Mouse (Mus musculus) heart, embryonic 14.5 days (tissue): ENCODE measurements around the gene Sgms2. TPM values are rescaled to one million over a fixed set of nuclear protein-coding genes. Genes with fewer than 3 reads are reported as not detected.
A peak's percentile ranks its signal among the peaks of the same experiment; 100 is the strongest.

ENCODE experiments used
- ATAC-seq: fragments of 200-750 bp; cut with Nextera tagmentation; 2 replicates; pipeline ENCODE4 v1.8.0; 2017; ENCODE audit warnings: low read depth, moderate TSS enrichment; ENCODE audit not compliant: insufficient number of reproducible peaks, insufficient read depth, low FRiP score
- H3K27ac ChIP-seq, 2 experiments: fragments of 200-500 bp in 1 of 2; fragments of 300-500 bp in 1 of 2; sonication (generic) in 1 of 2; replicated peaks in 1 of 2; 2 replicates each; pipeline ENCODE4 v1.5.1; 2012 to 2014; ENCODE audit warnings: low read depth in 2 of 2, low read length in 2 of 2, control low read depth in 1 of 2, mild to moderate bottlenecking in 1 of 2, mixed read lengths in 1 of 2; ENCODE audit not compliant: control insufficient read depth in 1 of 2, insufficient read depth in 1 of 2
- H3K27me3 ChIP-seq: fragments of 300-500 bp; sonication (generic); 2 replicates; pipeline ENCODE4 v1.6.1; 2014; ENCODE audit warnings: mild to moderate bottlenecking, low read length, control low read depth; ENCODE audit not compliant: control insufficient read depth, insufficient read depth
- H3K36me3 ChIP-seq: fragments of 300-500 bp; sonication (generic); 2 replicates; pipeline ENCODE4 v1.6.1; 2014; ENCODE audit warnings: mild to moderate bottlenecking, control low read depth, low read length, mixed read lengths; ENCODE audit not compliant: control insufficient read depth, insufficient read depth
- H3K4me1 ChIP-seq, 2 experiments: fragments of 200-500 bp in 1 of 2; fragments of 300-500 bp in 1 of 2; sonication (generic) in 1 of 2; 2 replicates each; pipeline ENCODE4 v1.6.1; 2012 to 2014; ENCODE audit warnings: low read length in 2 of 2, control low read depth in 1 of 2, mixed read lengths in 1 of 2; ENCODE audit not compliant: control insufficient read depth in 2 of 2, insufficient read depth in 2 of 2
- H3K4me2 ChIP-seq: fragments of 300-500 bp; sonication (generic); 2 replicates; pipeline ENCODE4 v1.6.1; 2014; ENCODE audit warnings: mild to moderate bottlenecking, low read length
- H3K4me3 ChIP-seq, 2 experiments: fragments of 200-500 bp in 1 of 2; fragments of 300-500 bp in 1 of 2; sonication (generic) in 1 of 2; 2 replicates each; pipeline ENCODE4 v1.5.1; 2012 to 2014; ENCODE audit warnings: low read length in 2 of 2, mild to moderate bottlenecking in 2 of 2, control low read depth in 1 of 2, low read depth in 1 of 2, moderate library complexity in 1 of 2; ENCODE audit not compliant: control insufficient read depth in 1 of 2, insufficient read depth in 1 of 2
- H3K9ac ChIP-seq: fragments of 300-500 bp; sonication (generic); 2 replicates; pipeline ENCODE4 v1.6.1; 2014; ENCODE audit warnings: mild to moderate bottlenecking, low read length
- H3K9me3 ChIP-seq: fragments of 300-500 bp; sonication (generic); 2 replicates; pipeline ENCODE4 v1.6.1; 2016; ENCODE audit warnings: low read length, control low read depth; ENCODE audit not compliant: control insufficient read depth
- WGBS: fragments of 180-500 bp; shearing (Covaris S2); extraction: QIAGEN DNeasy Blood & Tissue Kit; methylation state at CpG from one replicate; pipeline ENCODE4 v1.1.7; 2014; 5-methylcytosine and 5-hydroxymethylcytosine counted together
- polyA plus RNA-seq: library from polyadenylated mRNA; unstranded; fragments of >200 nt; fragmentation: Nextera tagmentation; extraction: Ambion mirVana; gene quantifications from 2 replicates; pipeline ENCODE4 v1.2.1, GENCODE M21; 2014

Sgms2 gene
- polyA plus RNA-seq, 1 experiment from 2014 or later = 0.65 TPM

DNA sequence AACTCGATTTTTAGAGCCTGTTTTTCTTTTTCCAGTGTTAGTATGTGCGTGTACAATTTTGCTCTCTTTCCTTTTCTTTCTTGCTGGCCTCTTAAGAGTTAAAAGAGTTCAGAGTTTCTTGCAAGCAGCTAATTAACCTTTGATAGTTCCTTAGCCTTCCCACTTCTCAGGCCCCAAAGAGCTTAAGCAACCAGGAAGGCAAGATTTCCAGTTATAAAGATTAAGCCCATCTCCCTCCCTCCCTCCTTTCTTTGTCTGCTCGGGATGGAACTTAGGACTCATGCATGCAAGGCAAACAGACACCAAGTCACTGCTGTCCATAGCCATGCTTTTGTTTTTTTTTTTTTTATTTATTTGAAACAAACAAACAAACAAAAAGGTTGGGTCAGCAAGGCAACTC, 198.3 kb downstream of the Sgms2 start:
- Histone ChIP-seq H3K4me3 (no peak overlapping the region), H3K27me3 (no peaks in the 10 kb centered on the region), H3K4me2 (no peak overlapping the region), H3K4me1 (peaks cover 7 to 12% of the 10 kb centered on the region in 2 experiments), H3K27ac (no peak overlapping the region), H3K9me3 (no peaks in the 10 kb centered on the region), H3K36me3 (peaks cover 29% of the 10 kb centered on the region), H3K9ac (no peak overlapping the region)
- no peak for ATAC-seq
- 75% methylated on average over 3 of the region's 3 CpGs for WGBS

DNA sequence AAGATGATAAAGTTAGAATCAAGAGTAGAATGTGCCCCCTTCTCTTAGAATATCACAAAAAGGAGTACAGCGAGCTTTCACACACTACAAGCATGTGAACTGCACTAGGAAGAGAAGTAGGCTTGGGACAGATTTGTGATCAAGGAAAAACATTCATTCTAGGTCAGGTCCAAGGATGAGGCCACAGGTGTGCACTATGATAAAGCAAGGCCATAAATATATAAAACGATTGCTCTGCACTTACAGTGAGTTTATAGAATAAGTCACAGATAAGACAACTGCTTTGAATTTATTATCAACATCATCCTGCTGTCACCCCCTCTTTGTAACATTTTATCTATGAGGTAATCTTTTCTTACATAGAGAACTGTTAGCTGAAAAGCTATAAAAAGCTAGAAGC, 198.9 kb downstream of the Sgms2 start:
- Histone ChIP-seq H3K4me2 (no peak overlapping the region), H3K4me1 (peaks cover 7 to 12% of the 10 kb centered on the region in 2 experiments), H3K9ac (no peak overlapping the region), H3K9me3 (no peaks in the 10 kb centered on the region), H3K4me3 (no peak overlapping the region), H3K27me3 (no peaks in the 10 kb centered on the region), H3K27ac (no peak overlapping the region), H3K36me3 (peaks cover 22% of the 10 kb centered on the region; the same call in 1 of the 2 replicates)
- ATAC-seq = no peak
- 82% methylated on average over 2 of the region's 2 CpGs for WGBS

DNA sequence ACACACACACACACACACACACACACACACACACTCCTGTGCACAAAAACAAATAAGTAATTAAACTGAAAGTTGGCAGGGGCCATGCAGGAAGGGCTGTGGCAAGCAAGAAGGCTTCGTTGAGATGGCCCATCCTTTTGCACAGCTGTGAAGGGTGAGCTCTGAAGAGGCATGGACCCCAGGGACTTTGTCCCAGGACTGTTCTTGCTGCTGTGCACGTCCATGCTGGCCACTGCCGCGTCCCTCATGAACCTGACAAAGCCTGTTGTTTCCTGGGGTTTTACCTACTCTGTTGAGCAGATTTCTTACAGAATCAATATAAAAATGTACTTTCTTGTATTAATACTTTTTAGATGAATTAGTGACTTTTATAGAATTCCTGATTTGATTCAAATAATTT, 199.3 kb downstream of the Sgms2 start:
- WGBS = 82% methylated on average over 4 of the region's 4 CpGs
- H3K36me3 ChIP-seq = peaks cover 20% of the 10 kb centered on the region; the same call in 1 of the 2 replicates

DNA sequence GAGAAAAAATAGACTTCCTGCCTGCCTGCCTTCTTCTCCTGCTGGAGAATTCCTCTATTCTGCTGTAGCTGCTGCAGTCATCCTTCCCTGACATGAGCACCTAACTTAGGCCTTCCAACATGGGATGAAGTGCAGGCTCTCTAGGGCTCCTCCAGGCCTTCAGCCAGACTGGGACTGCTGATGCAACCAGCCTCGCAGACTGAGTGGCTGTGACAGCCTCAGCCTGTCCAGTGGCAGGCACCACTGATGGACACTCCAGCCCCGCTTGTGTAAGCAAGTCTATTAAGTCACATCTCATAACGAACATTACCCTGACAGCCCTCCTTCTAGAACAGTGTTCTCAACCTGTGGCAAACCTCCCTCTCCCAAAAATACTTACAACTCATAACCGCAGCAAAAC, 217.1 kb downstream of the Sgms2 start:
- H3K4me1 ChIP-seq = peaks cover 7 to 21% of the 10 kb centered on the region in 2 experiments; a peak in 3 of 4 replicates
- H3K4me3 ChIP-seq = no peak overlapping the region
- H3K36me3 ChIP-seq = no peaks in the 10 kb centered on the region
- no peak overlapping the region for H3K9ac ChIP-seq
- no peaks in the 10 kb centered on the region for H3K9me3 ChIP-seq
- 82% methylated on average over 4 of the region's 4 CpGs for WGBS
- no peak overlapping the region for H3K27ac ChIP-seq
- no peaks in the 10 kb centered on the region for H3K27me3 ChIP-seq
- no peak for ATAC-seq
- no peak overlapping the region for H3K4me2 ChIP-seq

More for the DNA sequence above, 199.3 kb downstream of the Sgms2 start:
- Histone ChIP-seq H3K27me3 (no peaks in the 10 kb centered on the region), H3K4me1 (peaks cover 7 to 12% of the 10 kb centered on the region in 2 experiments), H3K27ac (no peak overlapping the region), H3K4me2 (no peak overlapping the region), H3K4me3 (no peak overlapping the region), H3K9ac (no peak overlapping the region), H3K9me3 (no peaks in the 10 kb centered on the region)
- ATAC-seq = no peak

DNA sequence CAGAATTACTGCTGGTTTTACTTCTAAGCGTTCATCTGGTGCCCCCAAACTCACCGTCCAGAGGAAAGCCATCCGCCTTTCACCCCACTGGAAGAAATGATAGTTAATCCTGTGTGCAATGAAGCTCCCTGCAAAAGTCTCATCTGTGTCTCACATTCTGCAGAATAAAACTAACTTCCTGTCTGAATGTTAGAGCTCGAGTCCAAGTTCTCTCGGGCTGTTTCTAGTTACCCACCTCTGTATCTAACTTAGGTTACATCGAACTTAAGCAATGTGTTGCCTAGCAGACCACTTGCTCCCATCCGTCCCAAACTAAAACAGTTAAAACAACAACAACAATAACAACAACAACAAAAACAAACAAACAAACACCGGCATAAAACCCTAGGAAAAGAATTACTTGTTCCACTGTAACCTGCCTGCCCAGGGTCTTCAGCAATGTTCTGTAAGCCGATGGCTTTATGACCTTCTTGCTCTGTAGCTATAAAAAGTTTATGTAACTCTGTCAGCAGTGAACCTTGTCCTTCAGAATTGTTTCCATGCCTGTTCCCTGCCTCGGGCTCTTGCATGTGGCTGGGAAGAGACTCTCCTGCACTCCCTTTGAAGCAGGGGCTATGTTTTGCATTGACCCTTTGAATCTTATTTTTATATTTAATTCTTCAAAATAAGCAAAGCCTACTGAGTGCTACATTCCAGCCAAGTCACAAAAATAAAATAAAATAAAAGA, 218.7 kb downstream of the Sgms2 start:
- no peak for ATAC-seq
- H3K27ac ChIP-seq = peak overlapping the region; percentile 17 to 90

DNA sequence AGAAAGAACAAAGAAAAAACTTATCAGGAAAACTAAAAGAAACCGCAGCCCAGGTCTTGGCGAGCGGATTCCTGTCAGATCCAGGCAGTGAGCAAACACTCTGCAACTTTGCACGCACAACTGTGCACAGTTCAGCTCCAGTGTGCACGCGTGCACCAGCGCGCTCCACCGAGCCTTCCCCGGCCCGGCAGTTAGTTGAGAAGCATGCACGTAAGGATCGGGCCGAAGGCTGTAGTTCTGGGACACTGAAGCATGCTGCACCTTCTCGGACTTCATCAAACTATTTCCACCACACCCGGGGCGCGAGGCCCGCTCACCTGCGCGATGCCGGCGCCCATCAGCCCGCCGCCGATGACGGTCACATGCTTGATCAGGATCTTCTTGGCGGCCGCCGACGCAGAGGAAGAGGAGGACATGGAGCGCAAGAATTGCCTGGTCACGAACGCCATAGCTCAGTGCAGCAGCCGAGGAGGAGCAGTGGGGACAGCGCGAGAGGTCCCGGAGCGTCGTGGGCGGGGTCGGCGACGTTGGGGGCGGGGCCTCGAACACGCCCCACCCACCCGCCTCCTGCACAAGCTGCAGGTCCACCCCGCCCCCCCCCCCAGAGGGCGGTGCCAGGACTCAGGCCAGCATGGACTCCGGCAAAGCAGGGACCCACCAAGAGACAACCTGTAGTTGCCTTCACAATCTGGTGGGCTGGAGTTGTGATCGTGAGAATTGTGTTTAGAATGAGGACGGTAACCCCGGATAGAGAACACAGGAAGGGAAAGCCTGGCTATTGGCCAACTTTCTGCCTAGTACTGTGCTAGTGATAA, 219.4 kb downstream of the Sgms2 start, which contains the start of gene Hadh:
TSS of gene Hadh (minus strand) at position 543 of the 815 bp plus-strand sequence.
- peaks cover 11 to 38% of the 10 kb centered on the region in 2 experiments for H3K4me1 ChIP-seq
- peak within 1 kb of the TSS; percentile 90 for H3K9ac ChIP-seq
- peak within 1 kb of the TSS; percentile 85 to 90 for H3K27ac ChIP-seq
- WGBS = under 1% methylated on average over 52 of the region's 54 CpGs
- H3K9me3 ChIP-seq = no peaks in the 10 kb centered on the region
- H3K36me3 ChIP-seq = peaks cover 12% of the 10 kb centered on the region; the same call in 1 of the 2 replicates
- peak within 1 kb of the TSS; percentile 80 for H3K4me2 ChIP-seq
- no peaks in the 10 kb centered on the region for H3K27me3 ChIP-seq
- H3K4me3 ChIP-seq = peak within 1 kb of the TSS; percentile 81 to 89
- peak; percentile 91 for ATAC-seq

More for the DNA sequence above, 218.7 kb downstream of the Sgms2 start:
- 32% methylated on average over 10 of the region's 10 CpGs for whole genome bisulfite sequencing
- H3K9ac ChIP-seq = peak overlapping the region; percentile 90
- peak overlapping the region; percentile 80 for H3K4me2 ChIP-seq
- H3K4me1 ChIP-seq = peaks cover 7 to 31% of the 10 kb centered on the region in 2 experiments; a peak in 3 of 4 replicates
- H3K27me3 ChIP-seq = no peaks in the 10 kb centered on the region
- peaks cover 6% of the 10 kb centered on the region; the same call in 1 of the 2 replicates for H3K36me3 ChIP-seq
- no peaks in the 10 kb centered on the region for H3K9me3 ChIP-seq
- H3K4me3 ChIP-seq = peak overlapping the region; percentile 31 to 89

DNA sequence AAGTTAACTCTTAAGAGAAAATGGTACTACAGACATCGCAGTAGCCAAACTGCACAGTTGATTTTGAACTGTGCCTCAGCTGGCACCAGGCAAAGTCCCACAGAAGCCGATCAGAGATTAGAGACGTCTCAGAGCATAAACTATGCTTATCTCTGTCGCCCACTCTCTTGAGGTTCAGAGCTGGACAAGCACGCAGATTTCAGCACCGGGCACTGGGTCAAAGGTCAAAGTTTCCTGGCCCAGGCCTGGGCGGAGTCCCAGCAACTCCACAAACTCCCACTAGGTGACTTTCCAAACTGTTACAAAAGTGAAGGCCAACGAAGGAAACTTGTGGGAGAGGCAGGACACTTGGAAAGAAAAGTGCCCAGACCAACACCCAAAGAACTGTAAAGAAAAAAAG, 220.1 kb downstream of the Sgms2 start:
- ATAC-seq = peak; percentile 48; the same call in 1 of the 2 replicates
- WGBS = 2% methylated on average over 8 of the region's 8 CpGs
- Histone ChIP-seq H3K9me3 (no peaks in the 10 kb centered on the region), H3K27me3 (no peaks in the 10 kb centered on the region), H3K4me2 (peak overlapping the region; percentile 80), H3K27ac (peak overlapping the region; percentile 85 to 90), H3K4me1 (peaks cover 14 to 44% of the 10 kb centered on the region in 2 experiments), H3K9ac (peak overlapping the region; percentile 90), H3K4me3 (peak overlapping the region; percentile 81 to 89), H3K36me3 (peaks cover 12% of the 10 kb centered on the region; the same call in 1 of the 2 replicates)
